ENCODE assay signal across 13 mouse cellular contexts in genomic region chr13:63306768-63307167, GRCm38 (mm10).
A peak's percentile ranks its signal among the peaks of the same experiment; 100 is the strongest.
DNase-seq lines count a peak whose midpoint lies in the region; ATAC-seq and TF ChIP-seq lines count a peak whose summit lies in the region.
"Had no signal": no experiment of that assay in that cellular context is flagged by ENCODE, and none has a peak within 500 bp of the region (broad histone marks: within the 10 kb centered on the region; RNA-seq: fewer than 3 reads in every experiment).

No protein-coding gene starts in this region.

- no peak overlapping the region for H3K4me2 ChIP-seq in midbrain, embryonic 15.5 days
- H3K4me2 ChIP-seq: hindbrain, embryonic 15.5 days; neural tube, embryonic 13.5 days had no signal

- H3K36me3 ChIP-seq in midbrain, embryonic 15.5 days (replicated peaks) = no peaks in the 10 kb centered on the region; the same call in 1 of the 2 replicates

- TF ChIP-seq POLR2A in brain, embryonic 14.5 days (IDR thresholded peaks at IDR 0.05; ENCODE audit: borderline replicate concordance, extremely low read depth, insufficient read depth, insufficient read length, poor library complexity, severe bottlenecking) = no peak

- H3K4me1 ChIP-seq in midbrain, embryonic 15.5 days = 0 out of 2 replicates have a peak, but pooled peaks cover 3% of the 10 kb centered on the region

- intact Hi-C loops in heart, postnatal 25 days (cut with DNase I) = no loop called here

- H3K27ac ChIP-seq in midbrain, embryonic 15.5 days = no peak overlapping the region
- H3K27ac ChIP-seq: hindbrain, embryonic 15.5 days had no signal

- H3K27me3 ChIP-seq in midbrain, embryonic 15.5 days (replicated peaks) = no peaks in the 10 kb centered on the region
- H3K27me3 ChIP-seq: hindbrain, embryonic 15.5 days; neural tube, embryonic 13.5 days had no signal

- ATAC-seq in midbrain, embryonic 15.5 days (replicated peaks) = no peak

- no peak for TF ChIP-seq CTCF in brain, embryonic 14.5 days (IDR thresholded peaks at IDR 0.05; ENCODE audit: borderline replicate concordance, extremely low read depth, insufficient read depth, insufficient read length)

- H3K9ac ChIP-seq in midbrain, embryonic 15.5 days = no peak overlapping the region
- H3K9ac ChIP-seq: hindbrain, embryonic 15.5 days; neural tube, embryonic 13.5 days had no signal

- WGBS in midbrain, embryonic 15.5 days = 86% methylated on average over 5 of the region's 5 CpGs

- DNase-seq in frontal cortex, adult 2 months (ENCODE audit: extremely low spot score in 1 of 2, low spot score in 1 of 2) = peak; percentile 44 to 68
- no peak for DNase-seq in frontal cortex, postnatal 25 days (ENCODE audit: low spot score in 2 of 2)
- DNase-seq in brain, embryonic 14.5 days (ENCODE audit: low read depth) = peak; percentile 46
- peak; percentile 76 to 81 for DNase-seq in cerebellum, postnatal 36 days
- DNase-seq in right cerebral cortex, postnatal 14 days = peak; percentile 48
- DNase-seq in heart, postnatal 25 days (ENCODE audit: low spot score) = no peak
- DNase-seq in spleen, postnatal 14 days (ENCODE audit: low spot score in 2 of 2) = no peak
- DNase-seq: lung, adult 2 months; spleen, adult 18-20 months had no signal

- H3K4me3 ChIP-seq in midbrain, embryonic 15.5 days = no peak overlapping the region
- H3K4me3 ChIP-seq: erythroblast, embryonic 14.5 days; hindbrain, embryonic 15.5 days; neural tube, embryonic 13.5 days had no signal

- H3K9me3 ChIP-seq in midbrain, embryonic 15.5 days = no peaks in the 10 kb centered on the region
- H3K9me3 ChIP-seq: hindbrain, embryonic 15.5 days; neural tube, embryonic 13.5 days had no signal

Comparison
In these comparisons a context has a peak if more than half of its experiments do, and no peak if none do; other contexts are left out.
1. DNase-seq: peak in frontal cortex, adult 2 months (2 of 2), brain, embryonic 14.5 days (single experiment), cerebellum, postnatal 36 days (2 of 2) and right cerebral cortex, postnatal 14 days (single experiment); none in frontal cortex, postnatal 25 days (0 of 2), heart, postnatal 25 days (single experiment) and spleen, postnatal 14 days (0 of 2).